Mouse (Mus musculus): ENCODE measurements around the gene Gm44502.

Gm44502 gene

GRCm38 (mm10) chr15:89429352-89430221 is at the start of gene Gm44502, which contains the start of the genes C730034F03Rik and Chkb:
Gene Gm44502 (minus strand): TSS chr15:89429696.
Gene C730034F03Rik (plus strand): TSS chr15:89429589.
Gene Chkb (minus strand): TSS chr15:89429908.
- H3K36me3 ChIP-seq (ENCODE audit: insufficient read depth, low read length): peaks cover 22% of the 10 kb centered on the region
- TF ChIP-seq POU5F1 (IDR thresholded peaks at IDR 0.05; ENCODE audit: borderline replicate concordance, low read length): no peak
- TF ChIP-seq NANOG (IDR thresholded peaks at IDR 0.05; ENCODE audit: borderline replicate concordance, low read length): no peak
- TF ChIP-seq CTCF (conservative IDR thresholded peaks at IDR 0.05; ENCODE audit: low read length): no peak
- H3K4me1 ChIP-seq (replicated peaks; ENCODE audit: low read depth, low read length): peaks cover 57% of the 10 kb centered on the region
- H3K9me3 ChIP-seq (ENCODE audit: low read length): no peaks in the 10 kb centered on the region
- peaks cover 5% of the 10 kb centered on the region; the same call in 1 of the 2 replicates for H3K27me3 ChIP-seq (ENCODE audit: insufficient read depth, low read length)
- peak within 1 kb of the TSS; percentile 92 for H3K4me3 ChIP-seq (replicated peaks; ENCODE audit: low read length)

GRCm38 (mm10) chr15:89478622-89479021 is 49.1 kb upstream of the Gm44502 start:
- H3K4me1 ChIP-seq (replicated peaks; ENCODE audit: low read depth, low read length): peaks cover 71% of the 10 kb centered on the region

GRCm38 (mm10) chr15:89477806-89478205 is 48.3 kb upstream of the Gm44502 start:
- no peaks in the 10 kb centered on the region for H3K27me3 ChIP-seq (ENCODE audit: insufficient read depth, low read length)
- peaks cover 79% of the 10 kb centered on the region for H3K4me1 ChIP-seq (replicated peaks; ENCODE audit: low read depth, low read length)
- peaks cover 16% of the 10 kb centered on the region for H3K36me3 ChIP-seq (ENCODE audit: insufficient read depth, low read length)
- H3K9me3 ChIP-seq (ENCODE audit: low read length): peaks cover 5% of the 10 kb centered on the region; the same call in 1 of the 2 replicates
- peak overlapping the region; percentile 54 for H3K4me3 ChIP-seq (replicated peaks; ENCODE audit: low read length)
- TF ChIP-seq NANOG (IDR thresholded peaks at IDR 0.05; ENCODE audit: borderline replicate concordance, low read length) (peak; percentile 13; the same call in 1 of the 2 replicates), CTCF (conservative IDR thresholded peaks at IDR 0.05; ENCODE audit: low read length) (no peak)

More at GRCm38 (mm10) chr15:89478622-89479021, 49.1 kb upstream of the Gm44502 start:
- peaks cover 10% of the 10 kb centered on the region; the same call in 1 of the 2 replicates for H3K36me3 ChIP-seq (ENCODE audit: insufficient read depth, low read length)
- peak overlapping the region; percentile 54; the same call in 1 of the 2 replicates for H3K4me3 ChIP-seq (replicated peaks; ENCODE audit: low read length)
- peaks cover 5% of the 10 kb centered on the region; the same call in 1 of the 2 replicates for H3K9me3 ChIP-seq (ENCODE audit: low read length)
- H3K27me3 ChIP-seq (ENCODE audit: insufficient read depth, low read length): no peaks in the 10 kb centered on the region
- TF ChIP-seq POU5F1 (IDR thresholded peaks at IDR 0.05; ENCODE audit: borderline replicate concordance, low read length) (no peak), CTCF (conservative IDR thresholded peaks at IDR 0.05; ENCODE audit: low read length) (no peak), NANOG (IDR thresholded peaks at IDR 0.05; ENCODE audit: borderline replicate concordance, low read length) (no peak)

- Histone ChIP-seq H3K36me3 (ENCODE audit: insufficient read depth, low read length) (peaks cover 19% of the 10 kb centered on the region), H3K4me3 (replicated peaks; ENCODE audit: low read length) (peak within 1 kb of the TSS; percentile 84), H3K27me3 (ENCODE audit: insufficient read depth, low read length) (no peaks in the 10 kb centered on the region), H3K9me3 (ENCODE audit: low read length) (peaks cover 1% of the 10 kb centered on the region; the same call in 1 of the 2 replicates), H3K4me1 (replicated peaks; ENCODE audit: low read depth, low read length) (peaks cover 83% of the 10 kb centered on the region)
- no peak for TF ChIP-seq NANOG (IDR thresholded peaks at IDR 0.05; ENCODE audit: borderline replicate concordance, low read length)
- no peak for TF ChIP-seq POU5F1 (IDR thresholded peaks at IDR 0.05; ENCODE audit: borderline replicate concordance, low read length)
- TF ChIP-seq CTCF (conservative IDR thresholded peaks at IDR 0.05; ENCODE audit: low read length): no peak
Measured at GRCm38 (mm10) chr15:89477091-89477491, 47.6 kb upstream of the Gm44502 start, which contains the start of gene Arsa. Gene Arsa (minus strand): TSS chr15:89477425.

- Histone ChIP-seq H3K4me3 (replicated peaks; ENCODE audit: low read length) (peak overlapping the region; percentile 84), H3K36me3 (ENCODE audit: insufficient read depth, low read length) (peaks cover 19% of the 10 kb centered on the region), H3K27me3 (ENCODE audit: insufficient read depth, low read length) (no peaks in the 10 kb centered on the region), H3K4me1 (replicated peaks; ENCODE audit: low read depth, low read length) (peaks cover 86% of the 10 kb centered on the region), H3K9me3 (ENCODE audit: low read length) (no peaks in the 10 kb centered on the region)
- TF ChIP-seq POU5F1 (IDR thresholded peaks at IDR 0.05; ENCODE audit: borderline replicate concordance, low read length): no peak
- TF ChIP-seq CTCF (conservative IDR thresholded peaks at IDR 0.05; ENCODE audit: low read length): no peak
- no peak for TF ChIP-seq NANOG (IDR thresholded peaks at IDR 0.05; ENCODE audit: borderline replicate concordance, low read length)
Measured at GRCm38 (mm10) chr15:89476475-89476815, 46.9 kb upstream of the Gm44502 start.

- Histone ChIP-seq H3K4me1 (replicated peaks; ENCODE audit: low read depth, low read length) (peaks cover 85% of the 10 kb centered on the region), H3K27me3 (ENCODE audit: insufficient read depth, low read length) (no peaks in the 10 kb centered on the region), H3K4me3 (replicated peaks; ENCODE audit: low read length) (peak overlapping the region; percentile 84), H3K9me3 (ENCODE audit: low read length) (no peaks in the 10 kb centered on the region), H3K36me3 (ENCODE audit: insufficient read depth, low read length) (peaks cover 19% of the 10 kb centered on the region)
- TF ChIP-seq NANOG (IDR thresholded peaks at IDR 0.05; ENCODE audit: borderline replicate concordance, low read length) (no peak), CTCF (conservative IDR thresholded peaks at IDR 0.05; ENCODE audit: low read length) (no peak), POU5F1 (IDR thresholded peaks at IDR 0.05; ENCODE audit: borderline replicate concordance, low read length) (no peak)
Measured at GRCm38 (mm10) chr15:89475611-89476474, 46.3 kb upstream of the Gm44502 start.

- Histone ChIP-seq H3K4me3 (replicated peaks; ENCODE audit: low read length) (peak overlapping the region; percentile 84), H3K4me1 (replicated peaks; ENCODE audit: low read depth, low read length) (peaks cover 79% of the 10 kb centered on the region), H3K9me3 (ENCODE audit: low read length) (no peaks in the 10 kb centered on the region), H3K36me3 (ENCODE audit: insufficient read depth, low read length) (peaks cover 19% of the 10 kb centered on the region), H3K27me3 (ENCODE audit: insufficient read depth, low read length) (no peaks in the 10 kb centered on the region)
- TF ChIP-seq CTCF (conservative IDR thresholded peaks at IDR 0.05; ENCODE audit: low read length) (no peak), NANOG (IDR thresholded peaks at IDR 0.05; ENCODE audit: borderline replicate concordance, low read length) (no peak), POU5F1 (IDR thresholded peaks at IDR 0.05; ENCODE audit: borderline replicate concordance, low read length) (no peak)
Measured at GRCm38 (mm10) chr15:89475293-89475600, 45.8 kb upstream of the Gm44502 start.

Data from E14TG2a.4 (cell line).